Mouse (Mus musculus) gastrocnemius, postnatal 14 days (tissue): ENCODE measurements around the gene Zbtb38. TPM values are rescaled to one million over a fixed set of nuclear protein-coding genes. Genes with fewer than 3 reads are reported as not detected.

ENCODE experiments used
- DNase-seq: peaks from one replicate; pipeline ENCODE4 v3.0.0; 2021; ENCODE audit warnings: mixed read lengths
- intact Hi-C: fragments of 180-260 bp; cut with DNase I; formaldehyde crosslinking; loops from one replicate; pipeline ENCODE4 v1.15.1; 2025; ENCODE audit warnings: low total_unique reads
- total RNA-seq, 2 experiments: library from RNA; stranded (reverse); gene quantifications; 2 replicates each; pipeline ENCODE4 v1.2.3; 2021

The Zbtb38 gene
- total RNA-seq, 2 experiments from 2014 or later = 12.9 to 14.6 TPM

- DNase-seq = no peak
- intact Hi-C loops = no loop called here
Observed at GRCm38 (mm10) chr9:96718888-96719287, 33.7 kb downstream of the Zbtb38 start.

- intact Hi-C loops = no loop called here
- DNase-seq = no peak
Observed at GRCm38 (mm10) chr9:96718402-96718798, 34.2 kb downstream of the Zbtb38 start.

GRCm38 (mm10) chr9:96717698-96718401 is 34.8 kb downstream of the Zbtb38 start:
- intact Hi-C loops = no loop called here
- no peak for DNase-seq

- intact Hi-C loops = no loop called here
- DNase-seq = no peak
Observed at GRCm38 (mm10) chr9:96716735-96717444, 35.7 kb downstream of the Zbtb38 start.

GRCm38 (mm10) chr9:96716136-96716535 is 36.5 kb downstream of the Zbtb38 start:
- intact Hi-C loops = no loop called here
- DNase-seq = no peak

GRCm38 (mm10) chr9:96715171-96715570 is 37.5 kb downstream of the Zbtb38 start:
- intact Hi-C loops = no loop called here
- no peak for DNase-seq

GRCm38 (mm10) chr9:96713472-96714390 is 38.9 kb downstream of the Zbtb38 start:
- DNase-seq = no peak
- intact Hi-C loops = no loop called here

GRCm38 (mm10) chr9:96712758-96713471 is 39.7 kb downstream of the Zbtb38 start:
- DNase-seq = peak; percentile 69
- intact Hi-C loops = no loop called here

GRCm38 (mm10) chr9:96712045-96712444 is 40.6 kb downstream of the Zbtb38 start:
- DNase-seq = no peak
- intact Hi-C loops = no loop called here

GRCm38 (mm10) chr9:96710241-96710946 is 42.2 kb downstream of the Zbtb38 start:
- DNase-seq = no peak
- intact Hi-C loops = no loop called here

GRCm38 (mm10) chr9:96708905-96709304 is 43.7 kb downstream of the Zbtb38 start:
- intact Hi-C loops = no loop called here
- no peak for DNase-seq

- DNase-seq = no peak
- intact Hi-C loops = no loop called here
Observed at GRCm38 (mm10) chr9:96707964-96708363, 44.7 kb downstream of the Zbtb38 start.

- DNase-seq = peak; percentile 70
- intact Hi-C loops = no loop called here
Observed at GRCm38 (mm10) chr9:96705576-96706285, 46.9 kb downstream of the Zbtb38 start.

- intact Hi-C loops = no loop called here
- no peak for DNase-seq
Observed at GRCm38 (mm10) chr9:96704935-96705334, 47.7 kb downstream of the Zbtb38 start.

- intact Hi-C loops = no loop called here
- DNase-seq = no peak
Observed at GRCm38 (mm10) chr9:96701891-96702290, 50.7 kb downstream of the Zbtb38 start.

- intact Hi-C loops = no loop called here
- no peak for DNase-seq
Observed at GRCm38 (mm10) chr9:96699276-96700035, 53.2 kb downstream of the Zbtb38 start.

GRCm38 (mm10) chr9:96696788-96697492 is 55.7 kb downstream of the Zbtb38 start:
- DNase-seq = no peak
- intact Hi-C loops = no loop called here
